Mouse (Mus musculus) ovary, postnatal 14 days (tissue): ENCODE data around the gene Dapk3.
"Not testable (repeated sequence)": the region's sequence is repeated elsewhere in the genome, so short reads cannot be mapped to it uniquely, and the experiment has no call there.

ENCODE experiments used
- DNase-seq: peaks from one replicate; pipeline ENCODE4 v3.0.0; 2022; ENCODE audit warnings: low spot score

Dapk3 gene

DNA sequence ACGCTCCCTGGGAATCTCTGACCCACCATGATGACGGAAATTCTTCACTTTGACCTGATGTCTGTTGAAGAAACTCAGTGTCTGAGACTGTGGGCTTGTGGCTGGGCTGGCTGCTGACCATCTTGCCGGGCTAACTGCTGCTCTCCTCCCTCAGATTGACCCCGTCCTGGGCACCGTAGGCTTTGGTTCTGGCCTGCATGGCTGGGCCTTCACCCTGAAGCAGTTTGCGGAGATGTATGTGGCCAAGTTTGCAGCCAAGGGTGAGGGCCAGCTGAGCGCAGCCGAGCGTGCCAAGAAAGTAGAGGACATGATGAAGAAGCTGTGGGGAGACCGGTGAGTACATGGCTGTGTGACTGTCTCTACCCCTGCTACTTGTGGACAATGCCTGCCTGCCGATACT is 3.9 kb upstream of the Dapk3 start:
- no peak for DNase-seq

DNA sequence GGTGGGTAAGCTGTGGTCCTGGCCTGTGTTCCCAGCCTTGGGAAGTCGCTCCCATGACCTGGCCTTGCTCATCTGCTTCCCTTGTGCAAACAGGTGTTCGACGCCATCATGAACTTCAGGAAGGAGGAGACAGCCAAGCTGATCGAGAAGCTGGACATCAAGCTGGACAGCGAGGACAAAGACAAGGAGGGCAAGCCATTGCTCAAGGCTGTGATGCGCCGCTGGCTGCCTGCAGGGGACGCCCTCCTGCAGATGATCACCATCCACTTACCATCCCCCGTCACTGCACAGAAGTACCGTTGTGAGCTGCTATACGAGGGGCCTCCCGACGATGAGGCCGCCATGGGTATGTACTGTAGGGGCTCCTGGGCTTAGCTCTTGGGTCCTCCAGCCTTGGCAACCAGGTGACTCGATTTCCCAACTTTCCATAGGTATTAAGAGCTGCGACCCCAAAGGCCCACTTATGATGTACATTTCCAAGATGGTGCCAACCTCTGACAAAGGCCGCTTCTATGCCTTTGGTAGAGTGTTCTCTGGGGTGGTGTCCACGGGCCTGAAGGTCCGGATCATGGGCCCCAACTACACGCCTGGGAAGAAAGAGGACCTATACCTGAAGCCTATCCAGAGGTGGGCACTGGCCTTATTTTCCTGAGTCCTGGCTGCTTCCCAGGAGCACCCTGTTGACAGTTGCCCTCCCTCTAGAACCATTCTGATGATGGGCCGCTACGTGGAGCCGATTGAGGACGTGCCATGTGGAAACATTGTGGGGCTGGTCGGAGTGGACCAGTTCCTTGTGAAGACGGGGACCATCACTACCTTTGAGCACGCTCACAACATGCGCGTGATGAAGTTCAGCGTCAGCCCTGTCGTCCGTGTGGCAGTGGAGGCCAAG is 3.1 kb upstream of the Dapk3 start:
- no peak for DNase-seq

DNA sequence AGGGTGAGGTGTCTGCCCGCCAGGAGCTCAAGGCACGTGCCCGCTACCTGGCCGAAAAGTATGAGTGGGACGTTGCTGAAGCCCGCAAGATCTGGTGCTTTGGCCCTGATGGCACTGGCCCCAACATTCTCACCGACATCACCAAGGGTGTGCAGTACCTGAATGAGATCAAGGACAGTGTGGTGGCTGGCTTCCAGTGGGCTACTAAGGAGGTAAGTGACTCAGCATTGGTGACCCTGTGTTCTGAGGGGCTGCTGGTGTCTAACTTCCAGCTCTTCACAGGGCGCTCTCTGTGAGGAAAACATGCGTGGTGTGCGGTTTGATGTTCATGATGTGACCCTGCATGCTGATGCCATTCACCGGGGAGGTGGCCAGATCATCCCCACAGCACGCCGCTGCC is 1.9 kb upstream of the Dapk3 start:
- no peak for DNase-seq

GRCm38 (mm10) chr10:81181860-81182259 is 945 bp upstream of the Dapk3 start:
- not testable (repeated sequence) for DNase-seq

GRCm38 (mm10) chr10:81183805-81184204 is 1.0 kb downstream of the Dapk3 start, which contains the start of gene 4930442H23Rik:
Gene 4930442H23Rik (minus strand): TSS chr10:81183849.
- DNase-seq: no peak

- DNase-seq: no peak
Observed at GRCm38 (mm10) chr10:81184765-81185164, 2.0 kb downstream of the Dapk3 start.

GRCm38 (mm10) chr10:81187161-81187560 is 4.4 kb downstream of the Dapk3 start:
- no peak for DNase-seq

DNA sequence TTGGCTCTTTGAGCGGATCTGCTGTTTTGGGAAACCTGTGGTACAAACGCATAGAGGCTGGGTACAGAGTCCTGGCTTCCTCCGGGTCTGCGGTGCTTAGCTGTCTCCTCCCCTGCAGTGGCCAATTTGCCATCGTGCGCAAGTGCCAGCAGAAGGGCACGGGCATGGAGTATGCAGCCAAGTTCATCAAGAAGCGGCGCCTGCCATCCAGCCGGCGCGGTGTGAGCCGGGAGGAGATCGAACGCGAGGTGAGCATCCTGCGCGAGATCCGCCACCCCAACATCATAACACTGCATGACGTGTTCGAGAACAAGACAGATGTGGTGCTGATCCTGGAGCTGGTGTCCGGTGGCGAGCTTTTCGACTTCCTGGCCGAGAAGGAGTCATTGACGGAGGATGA is 7.0 kb downstream of the Dapk3 start:
- no peak for DNase-seq

DNA sequence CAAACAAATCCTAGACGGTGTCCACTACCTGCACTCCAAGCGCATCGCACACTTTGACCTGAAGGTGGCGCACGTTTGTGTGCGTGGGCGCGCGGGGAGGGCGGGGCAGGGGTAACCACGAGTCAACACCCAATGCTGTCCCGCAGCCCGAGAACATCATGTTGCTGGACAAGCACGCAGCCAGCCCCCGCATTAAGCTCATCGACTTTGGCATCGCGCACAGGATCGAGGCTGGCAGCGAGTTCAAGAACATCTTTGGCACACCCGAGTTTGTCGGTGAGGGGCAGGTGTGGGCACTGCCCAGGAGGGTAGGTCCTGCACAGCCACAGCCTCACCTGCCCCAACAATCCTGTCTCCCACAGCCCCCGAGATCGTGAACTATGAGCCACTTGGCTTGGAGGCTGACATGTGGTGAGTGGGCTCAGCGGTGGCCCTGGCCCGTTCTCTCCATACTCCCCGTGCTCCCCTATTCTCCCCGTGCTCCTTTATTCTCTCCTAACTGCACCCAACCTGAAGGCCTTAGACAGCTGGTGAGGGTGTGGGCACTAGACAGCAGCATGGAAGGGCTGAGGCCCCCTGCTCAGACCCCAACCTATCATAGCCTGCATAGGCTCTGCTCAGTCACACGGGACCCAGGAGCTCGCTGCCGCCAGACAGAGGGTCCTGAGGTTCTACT is 7.6 kb downstream of the Dapk3 start:
- DNase-seq: no peak

DNA sequence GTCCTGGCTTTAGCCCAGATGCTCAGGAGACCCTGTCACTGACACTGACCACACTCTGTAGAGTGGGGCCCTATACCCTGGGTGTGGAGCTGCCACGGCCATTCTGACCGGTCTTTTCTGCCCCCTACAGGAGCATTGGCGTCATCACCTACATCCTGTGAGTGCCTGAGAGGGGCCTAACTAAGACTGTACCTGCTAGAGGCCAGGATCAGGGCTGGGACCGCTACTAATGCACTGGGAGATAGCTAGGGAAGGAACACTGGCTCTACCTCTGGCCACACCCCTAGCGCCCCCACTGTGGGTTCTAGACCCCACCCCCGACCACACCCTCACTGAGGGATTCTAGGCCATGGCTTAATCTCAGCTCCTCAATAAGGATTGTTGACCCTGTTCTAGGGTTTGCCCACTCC is 8.1 kb downstream of the Dapk3 start:
- no peak for DNase-seq

- no peak for DNase-seq
Observed at GRCm38 (mm10) chr10:81191342-81191982, 8.7 kb downstream of the Dapk3 start.

DNA sequence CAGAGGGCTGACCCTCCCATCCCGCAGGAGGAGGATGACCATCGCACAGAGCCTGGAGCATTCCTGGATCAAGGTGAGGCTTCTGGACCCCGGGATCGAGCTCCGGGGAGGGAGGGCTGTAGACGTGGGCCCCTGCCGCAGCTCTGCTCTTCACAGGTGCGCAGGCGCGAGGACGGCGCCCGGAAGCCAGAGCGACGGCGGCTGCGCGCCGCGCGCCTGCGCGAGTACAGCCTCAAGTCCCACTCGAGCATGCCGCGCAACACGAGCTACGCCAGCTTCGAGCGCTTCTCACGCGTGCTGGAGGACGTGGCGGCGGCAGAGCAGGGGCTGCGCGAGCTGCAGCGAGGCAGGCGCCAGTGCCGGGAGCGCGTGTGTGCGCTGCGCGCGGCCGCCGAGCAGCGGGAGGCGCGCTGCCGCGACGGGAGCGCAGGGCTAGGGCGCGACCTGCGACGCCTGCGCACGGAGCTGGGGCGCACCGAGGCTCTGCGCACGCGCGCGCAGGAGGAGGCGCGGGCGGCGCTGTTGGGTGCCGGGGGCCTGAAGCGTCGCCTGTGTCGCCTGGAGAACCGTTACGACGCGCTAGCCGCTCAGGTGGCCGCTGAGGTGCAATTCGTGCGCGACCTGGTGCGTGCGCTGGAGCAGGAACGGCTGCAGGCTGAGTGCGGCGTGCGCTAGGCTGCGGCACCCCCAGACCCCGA is 9.6 kb downstream of the Dapk3 start:
- DNase-seq: no peak

- DNase-seq: no peak
Observed at GRCm38 (mm10) chr10:81192968-81193501, 10.2 kb downstream of the Dapk3 start.

DNA sequence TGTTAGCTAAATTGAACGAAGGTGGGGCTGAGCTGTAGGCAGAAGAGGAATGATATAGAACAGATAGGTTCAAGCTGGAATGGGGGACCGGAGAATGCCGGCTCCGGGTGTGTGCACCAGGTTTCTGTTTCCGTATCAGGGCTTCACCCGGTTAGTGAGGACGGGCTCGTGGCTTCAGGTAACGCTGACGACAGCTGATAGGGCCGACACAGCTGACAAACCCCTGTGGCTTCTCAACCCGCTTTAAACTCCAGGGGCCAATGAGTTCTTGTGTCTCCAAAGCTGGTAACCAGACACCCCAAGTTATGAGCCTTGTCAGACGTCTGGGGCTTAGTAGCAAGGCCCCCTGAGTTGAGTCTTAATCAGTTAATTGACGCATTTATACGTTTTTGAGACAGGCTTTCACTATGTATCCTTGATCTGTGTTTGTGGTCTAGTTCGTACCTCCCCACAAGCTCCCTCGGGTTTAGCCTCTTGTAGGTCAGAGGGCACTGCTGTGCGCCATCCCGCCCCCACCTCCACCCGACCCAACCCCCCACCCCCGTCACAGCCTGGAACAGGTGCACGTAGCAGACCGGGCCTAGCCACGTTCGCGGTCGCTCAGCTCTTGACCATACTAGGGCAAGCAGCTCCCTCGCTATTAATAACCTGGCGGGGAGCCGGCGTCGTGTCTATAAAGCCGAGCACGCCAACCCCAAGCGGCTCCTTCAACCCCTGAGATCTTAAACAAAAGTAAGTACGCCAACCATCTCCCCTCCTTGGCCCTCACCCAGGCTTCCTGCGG is 11.4 kb downstream of the Dapk3 start:
- no peak for DNase-seq

DNA sequence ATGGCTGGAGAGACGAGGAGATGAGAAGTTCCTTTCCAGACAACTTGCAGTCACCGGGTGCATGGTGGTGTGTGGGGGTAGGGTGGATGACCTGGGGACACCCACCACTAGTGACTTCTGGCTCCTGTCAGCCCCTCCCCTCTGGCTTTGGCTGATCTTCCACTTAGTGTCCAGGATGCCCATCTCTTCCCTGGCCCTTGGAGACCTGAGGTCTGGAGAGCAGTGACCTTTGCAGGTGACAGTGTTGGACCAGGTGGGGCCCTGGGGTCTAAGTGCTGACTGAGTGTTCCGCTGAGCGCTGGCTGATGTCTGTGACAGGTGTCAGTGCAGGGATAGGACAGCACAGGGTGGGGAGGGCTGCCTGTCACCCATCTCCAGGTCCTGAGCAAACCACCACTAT is 12.5 kb downstream of the Dapk3 start:
- DNase-seq: no peak

DNA sequence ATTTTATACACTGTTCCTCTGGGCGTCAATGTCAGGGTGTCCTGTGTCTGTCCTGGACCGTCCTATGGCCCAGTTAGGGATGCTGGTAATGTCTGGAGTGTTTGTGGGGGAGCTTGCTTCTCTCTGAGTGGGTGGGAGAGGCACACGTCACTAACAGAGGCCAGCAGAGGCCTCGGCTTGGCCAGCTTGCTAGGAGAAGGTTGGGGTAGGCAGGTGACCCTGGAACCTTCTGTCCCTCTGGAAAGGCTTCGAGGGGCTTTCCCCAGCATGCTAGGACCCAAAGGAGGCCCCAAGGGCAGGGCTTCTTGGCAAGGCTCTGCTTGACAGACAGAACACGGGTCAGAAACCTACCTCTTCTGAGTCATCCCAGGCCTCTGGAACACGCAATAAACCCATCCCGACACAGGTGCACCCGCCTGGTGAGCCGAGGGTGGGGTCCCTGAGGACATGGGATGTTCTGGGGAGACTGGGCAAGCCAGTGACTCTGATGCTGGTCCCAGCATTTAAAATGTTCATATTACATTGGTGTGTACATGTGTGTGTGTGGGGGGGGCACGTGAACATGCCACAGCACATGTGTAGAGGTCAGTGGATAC is 13.8 kb downstream of the Dapk3 start:
- DNase-seq: no peak

- no peak for DNase-seq
Observed at GRCm38 (mm10) chr10:81197305-81197704, 14.5 kb downstream of the Dapk3 start.

- DNase-seq: no peak
Observed at GRCm38 (mm10) chr10:81198230-81198629, 15.4 kb downstream of the Dapk3 start.

DNA sequence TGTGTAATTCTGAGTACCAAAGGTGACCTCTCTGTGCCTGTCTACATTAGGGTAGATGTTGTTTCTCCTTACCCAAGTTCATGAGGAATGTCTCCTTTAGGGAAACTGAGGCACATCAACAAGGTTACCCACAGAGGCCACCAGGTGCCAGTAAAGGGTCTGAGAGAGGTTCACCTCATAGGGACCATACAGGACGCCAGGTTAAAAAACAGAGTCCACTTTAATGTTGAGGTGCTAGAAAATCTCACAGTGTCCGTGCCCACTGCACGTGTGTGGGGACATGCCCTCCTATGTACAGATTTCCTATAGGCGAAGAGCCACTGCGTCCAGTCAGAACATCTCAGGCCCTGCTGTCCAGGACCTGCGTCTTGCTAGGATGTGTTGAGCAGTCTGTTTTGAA is 16.2 kb downstream of the Dapk3 start:
- DNase-seq: no peak

DNA sequence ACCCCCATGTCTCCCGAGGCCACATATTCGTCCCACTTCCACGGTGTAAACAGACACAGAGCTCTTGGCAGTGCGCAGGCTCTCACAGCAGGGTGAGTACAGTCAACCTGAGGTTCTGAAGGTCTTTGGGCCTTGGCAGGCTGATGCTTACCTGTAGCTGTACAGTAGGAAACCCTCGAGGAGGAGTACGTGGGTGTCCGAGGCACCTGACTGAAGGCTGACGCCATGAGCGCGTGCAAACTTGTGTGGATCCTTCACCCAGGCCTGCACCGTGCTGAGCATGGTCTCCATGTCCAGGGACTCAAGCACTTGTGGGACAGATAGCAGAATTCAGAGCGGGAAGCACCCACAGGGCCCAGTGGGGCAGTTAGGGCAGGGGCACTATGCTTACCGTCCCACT is 17.3 kb downstream of the Dapk3 start:
- no peak for DNase-seq
